Mouse (Mus musculus) mammary gland, adult 2 months (tissue): Measurements from ENCODE around the gene Gm13757. TPM values are rescaled to one million over a fixed set of nuclear protein-coding genes. Genes with fewer than 3 reads are reported as not detected.

Experiments used
- polyA plus RNA-seq: library from polyadenylated mRNA; depleted of rRNA; stranded (reverse); fragments of >200 nt; gene quantifications from 2 replicates; pipeline ENCODE4 v1.2.3, GENCODE M21; 2012; ENCODE audit warnings: low replicate concordance; rRNA removed

Gene Gm13757
- polyA plus RNA-seq, result not detected in 2 replicates

DNA sequence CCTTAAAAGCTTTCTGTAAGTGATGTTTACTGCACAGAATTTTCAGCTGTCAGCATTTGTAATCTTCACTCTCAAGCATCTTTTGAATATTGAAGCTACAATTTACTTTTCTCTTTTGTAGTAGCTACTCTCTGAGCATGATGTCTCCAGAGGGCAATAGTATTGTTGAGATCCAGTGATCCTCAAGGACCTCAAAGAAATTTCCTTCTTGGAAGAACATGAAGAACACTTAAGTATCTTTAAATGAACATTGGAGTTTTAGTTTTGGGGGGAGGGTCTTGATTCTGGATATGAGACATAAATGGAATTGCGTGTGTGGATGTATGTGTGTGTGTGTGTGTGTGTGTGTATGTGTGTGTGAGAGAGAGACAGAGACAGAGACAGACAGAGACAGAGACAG, at the start of gene Gm13757:
Gene Gm13757 (minus strand): TSS at position 101 of the 400 bp plus-strand sequence.

DNA sequence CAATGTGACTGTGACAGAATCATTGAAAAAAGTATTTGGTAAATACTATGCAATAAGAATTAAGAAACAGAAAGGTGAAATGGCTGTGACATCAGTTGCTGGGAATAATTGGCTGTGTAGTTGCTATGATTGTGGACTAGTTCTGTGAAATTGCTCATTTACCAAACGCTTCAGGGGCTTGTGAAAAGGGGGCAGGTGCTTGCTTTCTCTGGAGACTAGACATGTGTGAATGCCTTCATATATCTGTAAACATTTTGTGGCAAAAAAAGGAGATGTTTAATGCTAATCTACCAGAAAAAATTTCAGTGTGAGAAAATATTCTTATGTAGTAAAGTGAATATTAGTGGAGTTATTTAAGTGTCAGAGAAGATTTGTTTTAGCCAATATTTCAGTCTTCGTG, 44.1 kb upstream of the Gm13757 start, which contains the start of gene Olfr1185-ps1:
Gene Olfr1185-ps1 (plus strand): TSS at position 301 of the 400 bp plus-strand sequence.

DNA sequence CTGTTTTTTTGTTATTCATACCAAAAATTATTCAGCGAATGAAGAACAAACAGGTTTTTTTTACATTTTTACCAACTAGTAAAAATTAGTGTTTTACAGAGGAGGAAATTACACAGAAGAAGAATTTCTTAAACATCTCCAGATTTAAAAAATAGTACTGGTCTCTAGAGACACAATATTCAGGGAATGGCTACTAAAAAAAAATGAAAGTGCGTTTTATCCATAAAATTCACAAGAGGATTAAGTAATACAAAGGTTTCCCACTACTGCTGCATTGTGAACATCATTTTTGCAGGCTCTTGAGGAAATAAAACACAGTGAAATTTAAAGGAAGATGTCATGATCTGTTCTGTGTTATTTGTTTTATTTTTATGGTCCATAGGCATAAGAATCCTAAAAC, 34.4 kb upstream of the Gm13757 start, which contains the start of gene Olfr1184:
Gene Olfr1184 (plus strand): TSS at position 301 of the 400 bp plus-strand sequence.

DNA sequence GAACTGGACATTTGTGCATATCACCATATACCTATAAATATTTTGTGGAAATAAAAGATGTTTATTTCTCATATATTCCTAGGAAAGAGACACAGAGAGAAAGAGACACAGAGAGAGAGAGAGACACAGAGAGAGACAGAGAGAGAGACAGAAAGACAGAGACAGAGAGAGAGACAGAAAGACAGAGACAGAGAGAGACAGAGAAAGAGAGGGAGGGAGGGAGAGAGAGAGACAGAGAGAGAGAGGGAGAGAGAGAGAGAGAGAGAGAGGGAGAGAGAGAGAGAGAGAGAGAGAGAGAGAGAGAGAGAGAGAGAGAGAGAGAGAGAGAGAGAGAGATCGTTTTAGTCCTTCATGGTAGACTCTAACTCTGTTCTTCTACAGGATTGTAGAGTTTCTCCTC, 5.6 kb upstream of the Gm13757 start, which contains the start of gene Olfr1183:
Gene Olfr1183 (plus strand): TSS at position 301 of the 400 bp plus-strand sequence.

DNA sequence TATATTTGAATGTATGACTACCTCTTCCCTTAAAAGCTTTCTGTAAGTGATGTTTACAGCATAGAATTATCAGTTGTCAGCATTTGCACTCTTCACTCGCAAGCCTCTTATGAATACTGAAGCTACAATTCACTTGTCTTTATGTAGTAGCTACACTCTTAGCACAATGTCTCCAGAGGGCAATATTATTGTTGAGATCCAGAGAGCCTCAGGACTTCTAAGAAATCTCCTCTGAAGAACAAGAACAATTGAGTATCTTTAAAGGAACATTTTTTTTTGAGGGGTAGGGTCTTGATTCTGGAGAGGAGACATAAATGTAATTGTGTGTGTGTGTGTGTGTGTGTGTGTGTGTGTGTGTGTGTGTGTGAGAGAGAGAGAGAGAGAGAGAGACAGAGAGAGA, 22.9 kb downstream of the Gm13757 start, which contains the start of gene Olfr1181:
Gene Olfr1181 (minus strand): TSS at position 101 of the 400 bp plus-strand sequence.

DNA sequence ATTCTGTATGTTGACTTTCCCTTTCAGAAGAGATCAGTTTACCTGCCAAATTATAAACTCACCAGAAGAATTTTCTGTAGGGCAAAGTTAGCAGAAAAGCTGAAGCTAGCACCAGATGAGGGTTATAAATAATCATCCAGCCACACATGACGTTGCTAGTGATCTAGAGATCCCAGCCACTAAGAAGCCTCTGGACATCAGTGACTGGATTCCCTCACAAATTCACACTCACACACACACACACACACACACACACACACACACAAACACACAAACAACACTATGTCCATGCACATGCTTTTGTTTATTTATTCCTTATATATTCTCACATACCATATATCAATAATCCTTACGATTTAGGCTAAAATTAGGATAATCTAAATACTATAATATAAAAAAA, 29.9 kb downstream of the Gm13757 start, which contains the start of gene Olfr1180:
Gene Olfr1180 (minus strand): TSS at position 101 of the 400 bp plus-strand sequence.

DNA sequence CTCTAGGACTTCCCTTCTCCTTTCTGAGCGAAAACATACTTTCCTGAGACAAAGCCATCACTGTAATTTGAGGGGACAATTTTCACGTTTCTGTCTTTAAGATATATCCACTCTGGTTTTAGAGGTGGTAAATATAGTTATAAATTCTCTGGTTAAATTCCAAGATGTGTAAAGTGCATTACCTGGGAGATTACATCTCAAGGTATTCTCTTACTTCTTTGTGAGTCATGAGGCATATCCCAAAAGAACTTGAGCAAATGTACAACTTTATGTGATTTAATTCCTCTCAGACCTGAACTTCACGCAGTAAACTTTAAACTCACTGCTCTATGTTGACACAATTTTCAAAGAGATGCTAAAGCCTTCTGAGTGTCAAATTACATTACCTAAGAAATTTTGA, 42.6 kb downstream of the Gm13757 start, which contains the start of gene Olfr1179:
Gene Olfr1179 (minus strand): TSS at position 101 of the 400 bp plus-strand sequence.

Other genes starting within 250 kb of the Gm13757 start
- not detected in 2 replicates for gene Olfr1170, start 220.8 kb downstream of the Gm13757 start, polyA plus RNA-seq
- gene Olfr1173, start 169.3 kb downstream of the Gm13757 start, polyA plus RNA-seq, result not detected in 2 replicates
- gene Olfr1174-ps, start 134.0 kb downstream of the Gm13757 start, polyA plus RNA-seq, result not detected in 2 replicates
- gene Olfr1175-ps, start 121.9 kb downstream of the Gm13757 start, polyA plus RNA-seq, result not detected in 2 replicates
- gene Olfr1176, start 112.4 kb downstream of the Gm13757 start, polyA plus RNA-seq, result not detected in 2 replicates
- not detected in 2 replicates for gene Olfr1177-ps, start 102.6 kb downstream of the Gm13757 start, polyA plus RNA-seq
- not detected in 2 replicates for gene Olfr1178, start 62.1 kb downstream of the Gm13757 start, polyA plus RNA-seq
- gene Olfr1179, start 42.7 kb downstream of the Gm13757 start, polyA plus RNA-seq, result not detected in 2 replicates
- not detected in 2 replicates for gene Olfr1180, start 30.0 kb downstream of the Gm13757 start, polyA plus RNA-seq
- gene Olfr1181, start 23.0 kb downstream of the Gm13757 start, polyA plus RNA-seq, result not detected in 2 replicates
- not detected in 2 replicates for gene Olfr1183, start 5.7 kb upstream of the Gm13757 start, polyA plus RNA-seq
- not detected in 2 replicates for gene Olfr1184, start 34.5 kb upstream of the Gm13757 start, polyA plus RNA-seq
- gene Olfr1185-ps1, start 44.2 kb upstream of the Gm13757 start, polyA plus RNA-seq, result not detected in 2 replicates
- gene Olfr1186, start 69.4 kb upstream of the Gm13757 start, polyA plus RNA-seq, result not detected in 2 replicates
- gene Olfr1188, start 107.8 kb upstream of the Gm13757 start, polyA plus RNA-seq, result not detected in 2 replicates
- not detected in 2 replicates for gene Olfr1189, start 137.3 kb upstream of the Gm13757 start, polyA plus RNA-seq
- gene Olfr1191-ps1, start 191.4 kb upstream of the Gm13757 start, polyA plus RNA-seq, result not detected in 2 replicates
- gene Olfr1192-ps1, start 199.4 kb upstream of the Gm13757 start, polyA plus RNA-seq, result not detected in 2 replicates
- gene Olfr1193, start 226.5 kb upstream of the Gm13757 start, polyA plus RNA-seq, result not detected in 2 replicates
- not detected in 2 replicates for gene Olfr1195, start 240.1 kb upstream of the Gm13757 start, polyA plus RNA-seq